Mouse (Mus musculus) MEL (cell line): ENCODE measurements at regions not wholly inside any gene's neighbourhood (a gene's known extent, or its start where the extent isn't known, plus 50 kb on each side); places are given as distances from the start of the nearest gene placed in this dataset.

Experiments
- CTCF ChIP-seq, 3 experiments: IDR thresholded peaks in 2 of 3; conservative IDR thresholded peaks in 1 of 3; 2 replicates each; pipeline ENCODE4 v1.5.1; 2011 to 2012; ENCODE audit warnings: low read length in 3 of 3, low read depth in 2 of 3, mild to moderate bottlenecking in 2 of 3, improper control_type of control experiment in 1 of 3, inconsistent platforms in 1 of 3, mixed read lengths in 1 of 3, moderate library complexity in 1 of 3; ENCODE audit not compliant: control insufficient read depth in 1 of 3, insufficient read depth in 1 of 3, poor library complexity in 1 of 3, severe bottlenecking in 1 of 3
- EP300 ChIP-seq, 2 experiments: IDR thresholded peaks; 2 replicates each; pipeline ENCODE4 v1.6.1; 2011; ENCODE audit warnings: improper control_type of control experiment in 2 of 2, low read length in 2 of 2, low read depth in 1 of 2, mild to moderate bottlenecking in 1 of 2
- GABPA ChIP-seq: IDR thresholded peaks from 2 replicates; pipeline ENCODE4 v1.6.1; 2012; ENCODE audit warnings: low read depth, mild to moderate bottlenecking, inconsistent platforms, low read length, improper control_type of control experiment, moderate library complexity
- HCFC1 ChIP-seq: IDR thresholded peaks from 2 replicates; pipeline ENCODE4 v1.6.1; 2012; ENCODE audit warnings: low read depth, mild to moderate bottlenecking, inconsistent platforms, low read length, improper control_type of control experiment, moderate library complexity
- MYC ChIP-seq: IDR thresholded peaks from 2 replicates; pipeline ENCODE4 v1.6.1; 2011; ENCODE audit warnings: low read depth, mild to moderate bottlenecking, low read length, improper control_type of control experiment, moderate library complexity
- POLR2A ChIP-seq, 2 experiments: IDR thresholded peaks; 2 replicates each; pipeline ENCODE4 v1.6.1; 2011 to 2012; ENCODE audit warnings: low read length in 2 of 2, mild to moderate bottlenecking in 2 of 2, control low read depth in 1 of 2, improper control_type of control experiment in 1 of 2, low read depth in 1 of 2, moderate library complexity in 1 of 2; ENCODE audit not compliant: control insufficient read depth in 1 of 2, insufficient read depth in 1 of 2, poor library complexity in 1 of 2
- POLR2AphosphoS5 ChIP-seq: IDR thresholded peaks from 2 replicates; pipeline ENCODE4 v1.6.1; 2012; ENCODE audit warnings: low read depth, borderline replicate concordance, mild to moderate bottlenecking, inconsistent platforms, low read length, moderate library complexity, mixed read lengths
- ZKSCAN1 ChIP-seq: IDR thresholded peaks from 2 replicates; pipeline ENCODE4 v1.6.1; 2012; ENCODE audit warnings: low read depth, mild to moderate bottlenecking, inconsistent platforms, low read length, improper control_type of control experiment, moderate library complexity
- ZMIZ1 ChIP-seq: IDR thresholded peaks from 2 replicates; pipeline ENCODE4 v1.6.1; 2012; ENCODE audit warnings: low read depth, mild to moderate bottlenecking, inconsistent platforms, low read length, improper control_type of control experiment, moderate library complexity

- TF ChIP-seq MYC (no peak), POLR2A (IDR thresholded peaks at IDR 0.05; ENCODE audit: control insufficient read depth in 1 of 2, insufficient read depth in 1 of 2, low read depth in 1 of 2, low read length in 2 of 2, poor library complexity in 1 of 2) (no peak), ZKSCAN1 (no peak), HCFC1 (no peak), CTCF (IDR thresholded peaks at IDR 0.05 in 2 of 3, conservative IDR thresholded peaks at IDR 0.05 in 1 of 3; ENCODE audit: control insufficient read depth in 1 of 3, insufficient read depth in 1 of 3, low read depth in 2 of 3, low read length in 3 of 3, poor library complexity in 1 of 3, severe bottlenecking in 1 of 3) (no peak), EP300 (IDR thresholded peaks at IDR 0.05; ENCODE audit: low read depth in 1 of 2, low read length in 2 of 2) (no peak), POLR2AphosphoS5 (no peak), GABPA (no peak), ZMIZ1 (no peak)
These were observed 326.4 kb upstream of the N6amt1 start for GRCm38 (mm10) chr16:87027621-87028020.
